Mouse (Mus musculus): ENCODE data around the gene Msi2. TPM values are rescaled to one million over a fixed set of nuclear protein-coding genes. Genes with fewer than 3 reads are reported as not detected.
A peak's percentile ranks its signal among the peaks of the same experiment; 100 is the strongest.

The Msi2 gene
- total RNA-seq, 2 experiments from 2014 or later, result 169 to 193 TPM

- peak overlapping the region; percentile 70; the same call in 1 of the 2 replicates for H3K27ac ChIP-seq
These were observed 317.0 kb downstream of the Msi2 start for GRCm38 (mm10) chr11:88401333-88401732.

GRCm38 (mm10) chr11:88400926-88401325, 317.4 kb downstream of the Msi2 start:
- no peak overlapping the region for H3K4me3 ChIP-seq
- no peak for DNase-seq
- TF ChIP-seq CTCF (IDR thresholded peaks at IDR 0.05), result no peak
- H3K27ac ChIP-seq, result peak overlapping the region; percentile 43; the same call in 1 of the 2 replicates
- intact Hi-C loops (cut with DNase I), result no loop called here

More at GRCm38 (mm10) chr11:88401333-88401732, 317.0 kb downstream of the Msi2 start:
- TF ChIP-seq CTCF (IDR thresholded peaks at IDR 0.05), result no peak
- intact Hi-C loops (cut with DNase I), result no loop called here
- H3K4me3 ChIP-seq, result no peak overlapping the region
- no peak for DNase-seq

- Histone ChIP-seq H3K4me3 (no peak overlapping the region), H3K27ac (no peak overlapping the region; the same call in 1 of the 2 replicates)
- intact Hi-C loops (cut with DNase I), result no loop called here
- TF ChIP-seq CTCF (IDR thresholded peaks at IDR 0.05), result no peak
- DNase-seq, result no peak
These were observed 318.1 kb downstream of the Msi2 start for GRCm38 (mm10) chr11:88400235-88400634.

- H3K4me3 ChIP-seq, result no peak overlapping the region
- TF ChIP-seq CTCF (IDR thresholded peaks at IDR 0.05), result no peak
- intact Hi-C loops (cut with DNase I), result no loop called here
- DNase-seq, result peak; percentile 60
- H3K27ac ChIP-seq, result peak overlapping the region; percentile 50; the same call in 1 of the 2 replicates
These were observed 318.9 kb downstream of the Msi2 start for GRCm38 (mm10) chr11:88399431-88399830.

- DNase-seq, result no peak
- intact Hi-C loops (cut with DNase I), result no loop called here
- TF ChIP-seq CTCF (IDR thresholded peaks at IDR 0.05), result no peak
- Histone ChIP-seq H3K4me3 (no peak overlapping the region), H3K27ac (peak overlapping the region; percentile 50; the same call in 1 of the 2 replicates)
These were observed 319.3 kb downstream of the Msi2 start for GRCm38 (mm10) chr11:88399028-88399427.

GRCm38 (mm10) chr11:88395076-88395990, 323.0 kb downstream of the Msi2 start:
- no peak for DNase-seq
- H3K4me3 ChIP-seq, result peak overlapping the region; percentile 30; the same call in 1 of the 2 replicates
- TF ChIP-seq CTCF (IDR thresholded peaks at IDR 0.05), result no peak
- intact Hi-C loops (cut with DNase I), result no loop called here
- peak overlapping the region; percentile 85 for H3K27ac ChIP-seq

- peak overlapping the region; percentile 30; the same call in 1 of the 2 replicates for H3K4me3 ChIP-seq
- DNase-seq, result peak; percentile 44
- H3K27ac ChIP-seq, result peak overlapping the region; percentile 85
- intact Hi-C loops (cut with DNase I), result no loop called here
- TF ChIP-seq CTCF (IDR thresholded peaks at IDR 0.05), result no peak
These were observed 323.8 kb downstream of the Msi2 start for GRCm38 (mm10) chr11:88394341-88395075.

GRCm38 (mm10) chr11:88392715-88393114, 325.6 kb downstream of the Msi2 start:
- DNase-seq, result peak; percentile 43
- Histone ChIP-seq H3K4me3 (no peak overlapping the region), H3K27ac (peak overlapping the region; percentile 53; the same call in 1 of the 2 replicates)
- intact Hi-C loops (cut with DNase I), result no loop called here
- no peak for TF ChIP-seq CTCF (IDR thresholded peaks at IDR 0.05)

- intact Hi-C loops (cut with DNase I), result no loop called here
- DNase-seq, result no peak
- TF ChIP-seq CTCF (IDR thresholded peaks at IDR 0.05), result no peak
- H3K4me3 ChIP-seq, result no peak overlapping the region
- no peak overlapping the region for H3K27ac ChIP-seq
These were observed 327.0 kb downstream of the Msi2 start for GRCm38 (mm10) chr11:88391181-88391814.

- intact Hi-C loops (cut with DNase I), result no loop called here
- no peak for TF ChIP-seq CTCF (IDR thresholded peaks at IDR 0.05)
- Histone ChIP-seq H3K27ac (no peak overlapping the region), H3K4me3 (no peak overlapping the region)
- no peak for DNase-seq
These were observed 328.8 kb downstream of the Msi2 start for GRCm38 (mm10) chr11:88389530-88389929.

- no peak overlapping the region for H3K4me3 ChIP-seq
- peak; percentile 82 for DNase-seq
- TF ChIP-seq CTCF (IDR thresholded peaks at IDR 0.05), result no peak
- H3K27ac ChIP-seq, result peak overlapping the region; percentile 43; the same call in 1 of the 2 replicates
- intact Hi-C loops (cut with DNase I), result no loop called here
These were observed 331.4 kb downstream of the Msi2 start for GRCm38 (mm10) chr11:88386916-88387315.

GRCm38 (mm10) chr11:88382449-88382848, 335.9 kb downstream of the Msi2 start:
- no peak for TF ChIP-seq CTCF (IDR thresholded peaks at IDR 0.05)
- H3K27ac ChIP-seq, result no peak overlapping the region
- no peak for DNase-seq
- intact Hi-C loops (cut with DNase I), result no loop called here
- no peak overlapping the region for H3K4me3 ChIP-seq

Measured in gastrocnemius, adult 2 months (tissue).